Mouse (Mus musculus) thymus, adult 2 months (tissue): ENCODE measurements around the gene Zfp706. TPM values are rescaled to one million over a fixed set of nuclear protein-coding genes. Genes with fewer than 3 reads are reported as not detected.

ENCODE experiments used
- DNase-seq: peaks from one replicate; pipeline ENCODE4 v3.0.0; 2021
- H3K27ac ChIP-seq: fragments of 200-500 bp; 2 replicates; pipeline ENCODE4 v1.5.1; 2012; ENCODE audit warnings: low read length, control low read depth; ENCODE audit not compliant: control insufficient read depth, insufficient read depth
- H3K27me3 ChIP-seq: fragments of 200-500 bp; 2 replicates; pipeline ENCODE4 v1.6.1; 2012; ENCODE audit warnings: mild to moderate bottlenecking, low read length, moderate library complexity, mixed read lengths; ENCODE audit not compliant: control insufficient read depth, insufficient read depth
- H3K36me3 ChIP-seq: fragments of 200-500 bp; 2 replicates; pipeline ENCODE4 v1.6.1; 2012; ENCODE audit warnings: mild to moderate bottlenecking, low read length, moderate library complexity; ENCODE audit not compliant: control insufficient read depth, insufficient read depth
- H3K4me1 ChIP-seq: fragments of 200-500 bp; replicated peaks from 2 replicates; pipeline ENCODE4 v1.6.1; 2012; ENCODE audit warnings: low read length; ENCODE audit not compliant: control insufficient read depth, insufficient read depth
- H3K4me3 ChIP-seq: fragments of 200-500 bp; 2 replicates; pipeline ENCODE4 v1.5.1; 2012; ENCODE audit warnings: mild to moderate bottlenecking, low read length, control low read depth, moderate library complexity; ENCODE audit not compliant: control insufficient read depth, insufficient read depth
- CTCF ChIP-seq: fragments of 200-500 bp; IDR thresholded peaks from 2 replicates; pipeline ENCODE4 v1.5.1; 2012; ENCODE audit warnings: mild to moderate bottlenecking, control low read depth, low read length, moderate library complexity, borderline replicate concordance; ENCODE audit not compliant: control insufficient read depth, poor library complexity, insufficient read depth; ENCODE audit errors: extremely low read depth
- POLR2A ChIP-seq: fragments of 200-500 bp; IDR thresholded peaks from 2 replicates; pipeline ENCODE4 v1.6.1; 2012; ENCODE audit warnings: mild to moderate bottlenecking, low read length, control low read depth, moderate library complexity; ENCODE audit not compliant: control insufficient read depth, poor library complexity, insufficient read depth; ENCODE audit errors: extremely low read depth
- WGBS: fragments of 180-500 bp; shearing (Covaris S2); methylation state at CpG from one replicate; pipeline ENCODE4 v1.1.7; 2018; 5-methylcytosine and 5-hydroxymethylcytosine counted together
- polyA plus RNA-seq: library from polyadenylated mRNA; depleted of rRNA; stranded (reverse); fragments of >200 nt; gene quantifications from 2 replicates; pipeline ENCODE4 v1.2.3, GENCODE M21; 2012

Zfp706 gene
- polyA plus RNA-seq, 1 experiment: 33.7 TPM

DNA sequence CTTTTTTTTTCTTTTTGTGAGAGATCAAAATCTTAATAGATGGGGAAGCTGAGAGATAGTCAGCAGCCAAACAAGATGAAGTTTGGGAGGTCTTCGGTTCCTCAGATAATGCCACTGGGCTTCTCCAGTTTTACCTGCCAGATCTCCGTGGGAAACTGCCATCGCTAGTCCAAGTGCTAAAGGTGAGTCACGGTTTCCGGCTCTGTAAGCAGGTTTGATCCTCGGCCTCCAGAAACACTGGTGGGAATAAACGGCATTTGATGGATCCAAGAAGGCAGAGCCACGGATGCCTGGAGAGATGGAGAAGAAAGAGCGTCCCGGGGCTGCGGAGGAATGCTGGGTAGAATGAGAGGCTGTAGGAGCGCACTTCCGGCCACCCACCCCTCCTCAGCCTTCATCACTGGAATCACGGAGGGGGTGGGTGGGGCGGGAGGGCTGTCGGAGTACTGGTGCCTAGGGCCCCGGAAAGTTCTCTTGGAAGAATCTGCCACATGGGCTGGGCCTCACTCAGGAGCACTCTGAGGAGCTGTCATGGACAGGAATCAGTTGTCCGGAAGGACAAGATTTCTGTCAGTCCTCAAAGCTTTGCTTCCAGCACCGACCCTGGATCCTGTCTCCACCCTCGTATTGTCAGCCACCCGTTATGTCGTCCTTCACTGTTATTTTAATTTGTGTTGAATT, 58.6 kb downstream of the Zfp706 start:
- WGBS: 94% methylated on average over 22 of the region's 22 CpGs
- Histone ChIP-seq H3K27me3 (no peaks in the 10 kb centered on the region), H3K36me3 (no peaks in the 10 kb centered on the region), H3K4me1 (no peaks in the 10 kb centered on the region), H3K27ac (no peak overlapping the region), H3K4me3 (no peak overlapping the region)
- no peak for DNase-seq
- TF ChIP-seq CTCF (no peak), POLR2A (no peak)
